Mouse (Mus musculus) lung, adult 2 months (tissue): Measurements from ENCODE around the gene Nr4a3.

ENCODE experiments used
- CTCF ChIP-seq: fragments of 200-500 bp; IDR thresholded peaks from 2 replicates; pipeline ENCODE4 v1.5.1; 2011; ENCODE audit warnings: mild to moderate bottlenecking, low read length, control low read depth; ENCODE audit not compliant: insufficient read depth
- POLR2A ChIP-seq: fragments of 200-500 bp; IDR thresholded peaks from 2 replicates; pipeline ENCODE4 v1.6.1; 2011; ENCODE audit warnings: low read depth, mild to moderate bottlenecking, control low read depth, low read length, borderline replicate concordance; ENCODE audit errors: extremely low read depth

GRCm38 (mm10) chr4:48100217-48100616 is 55.3 kb downstream of the Nr4a3 start:
- no peak for TF ChIP-seq POLR2A
- TF ChIP-seq CTCF = no peak
